Mouse (Mus musculus) thymus, adult 2 months (tissue): ENCODE results near the gene Dctn1. TPM values are rescaled to one million over a fixed set of nuclear protein-coding genes. Genes with fewer than 3 reads are reported as not detected.

Experiments used
- DNase-seq: peaks from one replicate; pipeline ENCODE4 v3.0.0; 2021
- H3K27ac ChIP-seq: fragments of 200-500 bp; 2 replicates; pipeline ENCODE4 v1.5.1; 2012; ENCODE audit warnings: low read length, control low read depth; ENCODE audit not compliant: control insufficient read depth, insufficient read depth
- H3K27me3 ChIP-seq: fragments of 200-500 bp; 2 replicates; pipeline ENCODE4 v1.6.1; 2012; ENCODE audit warnings: mild to moderate bottlenecking, low read length, moderate library complexity, mixed read lengths; ENCODE audit not compliant: control insufficient read depth, insufficient read depth
- H3K36me3 ChIP-seq: fragments of 200-500 bp; 2 replicates; pipeline ENCODE4 v1.6.1; 2012; ENCODE audit warnings: mild to moderate bottlenecking, low read length, moderate library complexity; ENCODE audit not compliant: control insufficient read depth, insufficient read depth
- H3K4me1 ChIP-seq: fragments of 200-500 bp; replicated peaks from 2 replicates; pipeline ENCODE4 v1.6.1; 2012; ENCODE audit warnings: low read length; ENCODE audit not compliant: control insufficient read depth, insufficient read depth
- H3K4me3 ChIP-seq: fragments of 200-500 bp; 2 replicates; pipeline ENCODE4 v1.5.1; 2012; ENCODE audit warnings: mild to moderate bottlenecking, low read length, control low read depth, moderate library complexity; ENCODE audit not compliant: control insufficient read depth, insufficient read depth
- CTCF ChIP-seq: fragments of 200-500 bp; IDR thresholded peaks from 2 replicates; pipeline ENCODE4 v1.5.1; 2012; ENCODE audit warnings: mild to moderate bottlenecking, control low read depth, low read length, moderate library complexity, borderline replicate concordance; ENCODE audit not compliant: control insufficient read depth, poor library complexity, insufficient read depth; ENCODE audit errors: extremely low read depth
- POLR2A ChIP-seq: fragments of 200-500 bp; IDR thresholded peaks from 2 replicates; pipeline ENCODE4 v1.6.1; 2012; ENCODE audit warnings: mild to moderate bottlenecking, low read length, control low read depth, moderate library complexity; ENCODE audit not compliant: control insufficient read depth, poor library complexity, insufficient read depth; ENCODE audit errors: extremely low read depth
- WGBS: fragments of 180-500 bp; shearing (Covaris S2); methylation state at CpG from one replicate; pipeline ENCODE4 v1.1.7; 2018; 5-methylcytosine and 5-hydroxymethylcytosine counted together
- polyA plus RNA-seq: library from polyadenylated mRNA; depleted of rRNA; stranded (reverse); fragments of >200 nt; gene quantifications from 2 replicates; pipeline ENCODE4 v1.2.3, GENCODE M21; 2012

Gene Dctn1
- polyA plus RNA-seq, 1 experiment = 166 TPM

DNA sequence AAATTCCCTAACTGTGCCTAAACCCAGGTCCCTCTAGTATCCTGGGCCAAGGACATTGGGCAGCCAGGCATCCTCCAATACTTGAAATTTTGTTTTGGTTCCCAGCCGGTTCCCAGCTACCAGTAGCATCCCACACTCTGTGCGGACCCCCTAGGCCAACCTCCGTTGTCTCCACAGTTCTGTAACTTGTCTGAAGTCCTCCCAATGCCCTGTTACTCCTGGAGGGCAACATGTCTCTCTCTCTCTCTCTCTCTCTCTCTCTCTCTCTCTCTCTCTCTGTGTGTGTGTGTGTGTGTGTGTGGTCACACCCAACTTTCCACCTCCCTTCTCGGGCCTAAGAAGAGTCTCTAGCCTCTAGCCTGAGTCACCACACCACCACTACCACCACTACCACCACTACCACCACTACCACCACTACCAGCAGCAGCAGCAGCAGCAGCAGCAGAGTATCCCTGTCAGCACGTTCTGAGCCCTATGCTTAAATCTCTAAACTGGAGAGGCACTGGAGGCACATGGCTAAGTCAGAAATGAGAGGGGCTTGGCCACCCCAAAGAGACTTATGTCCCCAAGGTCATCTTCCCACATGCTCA is 29.3 kb upstream of the Dctn1 start:
- Histone ChIP-seq H3K4me1 (peaks cover 23% of the 10 kb centered on the region), H3K27me3 (peaks cover 5% of the 10 kb centered on the region), H3K27ac (no peak overlapping the region), H3K36me3 (no peaks in the 10 kb centered on the region), H3K4me3 (0 out of 2 replicates have a peak overlapping the region, but pooled peaks have one; percentile 16)
- no peak for TF ChIP-seq CTCF
- no peak for TF ChIP-seq POLR2A
- DNase-seq = no peak
- 74% methylated on average over 5 of the region's 5 CpGs for WGBS

DNA sequence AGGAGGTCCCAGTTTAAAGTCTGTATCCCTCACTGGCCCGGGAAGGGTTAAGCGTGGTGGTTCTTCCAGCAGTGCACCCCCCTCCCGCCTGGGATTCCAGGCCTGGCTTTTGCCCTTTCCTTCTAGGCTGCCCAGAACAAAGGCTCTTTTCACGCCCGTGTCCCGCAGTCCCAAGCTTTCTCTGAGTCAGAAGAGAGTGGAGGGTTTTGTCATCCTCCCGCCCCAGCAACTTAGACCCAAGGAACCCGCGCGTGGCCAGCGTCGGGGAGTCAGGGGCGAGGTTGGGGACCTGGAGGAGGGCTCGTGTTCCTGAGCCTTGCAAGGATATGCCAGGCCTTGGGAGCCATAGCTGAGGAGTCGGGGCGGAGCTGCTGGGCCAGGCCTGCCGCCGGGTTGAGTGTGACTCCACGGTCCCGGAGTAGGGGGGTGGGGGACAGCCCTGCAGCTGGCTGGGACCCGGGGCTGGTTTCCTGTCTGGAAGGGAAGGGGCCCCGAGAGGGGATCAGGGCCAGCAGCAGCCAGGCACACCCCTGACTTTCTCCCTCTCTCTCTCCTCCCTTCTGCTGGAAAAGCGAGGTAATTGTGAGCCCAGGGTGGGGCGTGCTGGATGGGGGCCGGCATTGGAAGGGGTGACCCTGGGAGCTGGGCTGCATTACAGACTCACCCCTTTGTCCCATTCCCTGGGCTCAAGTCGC is 28.7 kb upstream of the Dctn1 start:
- Histone ChIP-seq H3K27ac (no peak overlapping the region), H3K36me3 (no peaks in the 10 kb centered on the region), H3K4me1 (peaks cover 23% of the 10 kb centered on the region), H3K4me3 (peak overlapping the region; percentile 41), H3K27me3 (peaks cover 5% of the 10 kb centered on the region)
- peak; percentile 50 for DNase-seq
- WGBS = 11% methylated on average over 26 of the region's 26 CpGs
- TF ChIP-seq POLR2A (no peak), CTCF (no peak)

DNA sequence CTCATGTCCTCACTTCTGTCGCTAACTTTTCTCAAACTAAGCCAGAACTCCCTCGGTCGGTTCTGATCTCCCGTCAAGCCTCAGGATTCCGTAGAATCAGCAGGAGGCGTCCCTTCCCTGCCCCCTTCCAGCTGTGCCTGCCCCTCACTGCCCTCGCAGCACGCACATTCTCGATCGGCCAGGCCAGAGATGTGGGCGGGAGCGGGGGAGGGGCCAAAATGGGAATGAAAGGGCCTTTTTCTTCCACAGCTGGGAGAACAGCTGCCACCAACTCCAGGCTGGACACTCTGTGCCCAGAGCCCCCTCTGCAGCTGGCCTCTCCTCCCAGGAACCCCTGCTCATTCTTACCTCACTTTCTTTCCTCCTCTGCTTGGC is 28.2 kb upstream of the Dctn1 start:
- Histone ChIP-seq H3K4me1 (peaks cover 27% of the 10 kb centered on the region), H3K27ac (no peak overlapping the region), H3K36me3 (no peaks in the 10 kb centered on the region), H3K4me3 (peak overlapping the region; percentile 41), H3K27me3 (peaks cover 5% of the 10 kb centered on the region)
- WGBS = 2% methylated on average over 12 of the region's 12 CpGs
- TF ChIP-seq POLR2A (no peak), CTCF (no peak)
- DNase-seq = no peak

DNA sequence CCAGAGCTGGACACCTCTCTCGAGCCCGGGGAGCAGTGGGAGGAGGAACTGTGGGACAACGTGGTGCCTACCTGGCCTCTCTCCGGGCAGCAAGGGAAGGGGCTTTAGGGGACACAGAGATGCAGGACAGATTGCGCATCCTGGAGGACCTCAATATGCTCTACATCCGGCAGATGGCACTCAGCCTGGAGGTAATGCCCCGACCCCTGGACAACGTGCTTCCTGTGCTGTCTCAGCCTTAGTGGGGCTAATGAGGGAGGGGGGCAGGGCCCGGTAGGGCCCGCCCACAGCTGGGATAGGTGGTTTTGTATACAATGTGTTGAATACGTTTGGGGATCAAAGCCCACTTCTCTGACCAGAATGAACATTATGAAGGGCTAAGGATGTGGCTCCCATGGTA is 27.7 kb upstream of the Dctn1 start:
- H3K36me3 ChIP-seq = no peaks in the 10 kb centered on the region

DNA sequence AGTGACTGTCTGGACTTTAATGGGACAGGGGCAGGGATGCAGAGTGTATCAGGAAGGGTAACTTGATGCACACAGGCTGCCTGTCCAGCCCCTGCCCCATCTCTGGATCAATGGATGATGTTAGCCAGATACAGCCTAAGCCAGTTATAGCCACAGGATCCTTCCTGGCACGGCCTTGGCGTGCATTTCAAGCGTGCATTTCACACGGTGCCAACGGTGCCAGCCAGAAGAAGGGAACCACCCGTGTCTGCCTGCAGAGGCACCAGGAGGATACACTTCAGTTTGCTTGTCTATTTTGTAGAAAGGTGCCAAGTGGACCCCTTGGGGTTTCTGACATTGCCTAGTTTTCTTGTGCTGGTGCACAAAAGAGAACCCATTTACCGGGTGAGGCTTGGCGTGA is 25.7 kb upstream of the Dctn1 start:
- no peak for TF ChIP-seq POLR2A
- TF ChIP-seq CTCF = no peak
- DNase-seq = no peak
- H3K36me3 ChIP-seq = no peaks in the 10 kb centered on the region
- no peak overlapping the region for H3K27ac ChIP-seq
- peaks cover 5% of the 10 kb centered on the region for H3K27me3 ChIP-seq
- H3K4me1 ChIP-seq = peaks cover 27% of the 10 kb centered on the region
- 93% methylated on average over 8 of the region's 8 CpGs for WGBS
- H3K4me3 ChIP-seq = no peak overlapping the region

More for the DNA sequence above, 27.7 kb upstream of the Dctn1 start:
- H3K4me1 ChIP-seq = peaks cover 27% of the 10 kb centered on the region
- TF ChIP-seq CTCF (no peak), POLR2A (no peak)
- peak overlapping the region; percentile 41 for H3K4me3 ChIP-seq
- H3K27me3 ChIP-seq = peaks cover 5% of the 10 kb centered on the region
- no peak overlapping the region for H3K27ac ChIP-seq
- 4% methylated on average over 11 of the region's 11 CpGs for WGBS
- DNase-seq = no peak

DNA sequence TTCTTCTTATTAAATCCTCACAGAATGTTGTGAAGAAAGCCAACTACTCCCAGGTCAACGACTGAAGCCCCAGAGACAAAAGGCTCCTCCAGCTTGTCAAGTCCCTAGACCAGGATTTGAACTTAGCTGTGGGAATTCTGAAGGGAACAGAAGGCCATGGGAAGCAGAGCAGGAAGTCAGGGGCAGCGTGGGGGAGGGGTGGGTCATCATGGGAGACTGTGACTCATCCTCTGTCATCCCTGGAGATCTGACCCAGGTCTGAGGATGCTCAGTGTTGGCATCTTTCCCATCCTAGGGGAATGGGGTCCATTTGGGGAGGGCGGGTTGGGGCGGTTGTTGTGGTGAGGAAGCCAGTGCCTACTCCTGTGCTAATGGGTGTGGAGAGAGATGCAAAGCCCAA is 24.1 kb upstream of the Dctn1 start:
- no peak for TF ChIP-seq POLR2A
- no peak for TF ChIP-seq CTCF
- DNase-seq = no peak
- no peaks in the 10 kb centered on the region for H3K36me3 ChIP-seq
- H3K27ac ChIP-seq = no peak overlapping the region
- H3K27me3 ChIP-seq = no peaks in the 10 kb centered on the region; the same call in 1 of the 2 replicates
- H3K4me1 ChIP-seq = peaks cover 21% of the 10 kb centered on the region
- 82% methylated on average over 4 of the region's 4 CpGs for WGBS
- H3K4me3 ChIP-seq = no peak overlapping the region

GRCm38 (mm10) chr6:83142211-83142731 is 23.4 kb upstream of the Dctn1 start:
- DNase-seq = no peak
- H3K4me1 ChIP-seq = peaks cover 15% of the 10 kb centered on the region
- H3K36me3 ChIP-seq = no peaks in the 10 kb centered on the region
- TF ChIP-seq POLR2A (no peak), CTCF (no peak)
- H3K27ac ChIP-seq = no peak overlapping the region
- no peaks in the 10 kb centered on the region; the same call in 1 of the 2 replicates for H3K27me3 ChIP-seq
- 36% methylated on average over 41 of the region's 41 CpGs for WGBS
- H3K4me3 ChIP-seq = no peak overlapping the region
